Mouse (Mus musculus) embryonic facial prominence, embryonic 15.5 days (tissue): ENCODE data around the gene Pak6. TPM values are rescaled to one million over a fixed set of nuclear protein-coding genes. Genes with fewer than 3 reads are reported as not detected.
A peak's percentile ranks its signal among the peaks of the same experiment; 100 is the strongest.

Experiments used
- ATAC-seq: fragments of 200-750 bp; cut with Nextera tagmentation; 2 replicates; pipeline ENCODE4 v1.8.0; 2017; ENCODE audit warnings: low read depth, moderate TSS enrichment; ENCODE audit not compliant: insufficient number of reproducible peaks, low FRiP score, low TSS enrichment
- H3K27ac ChIP-seq: fragments of 300-500 bp; sonication (generic); replicated peaks from 2 replicates; pipeline ENCODE4 v1.5.1; 2015; ENCODE audit warnings: mild to moderate bottlenecking, inconsistent platforms
- H3K27me3 ChIP-seq: fragments of 300-500 bp; sonication (generic); 2 replicates; pipeline ENCODE4 v1.6.1; 2015; ENCODE audit warnings: inconsistent platforms
- H3K36me3 ChIP-seq: fragments of 300-500 bp; sonication (generic); 2 replicates; pipeline ENCODE4 v1.6.1; 2015; ENCODE audit warnings: mild to moderate bottlenecking, inconsistent platforms
- H3K4me1 ChIP-seq: fragments of 300-500 bp; sonication (generic); 2 replicates; pipeline ENCODE4 v1.6.1; 2015; ENCODE audit warnings: inconsistent platforms
- H3K4me2 ChIP-seq: fragments of 300-500 bp; sonication (generic); replicated peaks from 2 replicates; pipeline ENCODE4 v1.6.1; 2015; ENCODE audit warnings: mild to moderate bottlenecking, inconsistent platforms
- H3K4me3 ChIP-seq: fragments of 300-500 bp; sonication (generic); replicated peaks from 2 replicates; pipeline ENCODE4 v1.5.1; 2015; ENCODE audit warnings: mild to moderate bottlenecking, inconsistent platforms
- H3K9ac ChIP-seq: fragments of 300-500 bp; sonication (generic); 2 replicates; pipeline ENCODE4 v1.6.1; 2015; ENCODE audit warnings: inconsistent platforms
- H3K9me3 ChIP-seq: fragments of 300-500 bp; sonication (generic); replicated peaks from 2 replicates; pipeline ENCODE4 v1.6.1; 2016; ENCODE audit warnings: inconsistent platforms
- WGBS: fragments of 180-500 bp; shearing (Covaris S2); methylation state at CpG from one replicate; pipeline ENCODE4 v1.1.7; 2015; 5-methylcytosine and 5-hydroxymethylcytosine counted together
- polyA plus RNA-seq: library from polyadenylated mRNA; unstranded; fragments of >200 nt; fragmentation: Nextera tagmentation; extraction: Ambion mirVana; gene quantifications from 2 replicates; pipeline ENCODE4 v1.2.1, GENCODE M21; 2015

Pak6 gene
- polyA plus RNA-seq, 1 experiment from 2014 or later = 8.5 TPM

DNA sequence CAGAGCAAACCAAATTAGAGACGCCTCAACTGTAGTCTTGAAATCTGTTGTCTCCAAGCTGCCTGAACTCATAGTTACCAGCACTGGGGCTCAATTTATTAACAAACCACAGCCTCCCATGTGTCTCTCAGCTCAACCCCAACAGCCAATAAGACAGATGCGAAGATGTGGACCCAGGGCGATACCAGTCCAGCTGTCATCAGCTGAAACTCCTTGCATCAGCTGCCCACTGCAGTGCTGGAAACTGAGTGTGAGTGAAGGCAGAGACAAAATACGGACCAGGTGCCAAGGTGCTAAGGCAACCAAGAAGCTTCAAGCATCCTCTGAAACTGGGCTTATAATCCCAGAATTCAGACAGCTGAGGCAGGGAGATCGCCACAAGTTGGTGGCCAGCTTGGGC lies 68.9 kb downstream of the Pak6 start:
- H3K4me2 ChIP-seq = no peak overlapping the region
- H3K27ac ChIP-seq = no peak overlapping the region
- H3K36me3 ChIP-seq = no peaks in the 10 kb centered on the region
- H3K9ac ChIP-seq = no peak overlapping the region
- H3K9me3 ChIP-seq = no peaks in the 10 kb centered on the region
- H3K27me3 ChIP-seq = peaks cover 5% of the 10 kb centered on the region; the same call in 1 of the 2 replicates
- ATAC-seq = no peak
- peaks cover 26% of the 10 kb centered on the region for H3K4me1 ChIP-seq
- H3K4me3 ChIP-seq = no peak overlapping the region
- WGBS = 64% methylated on average over 5 of the region's 5 CpGs

DNA sequence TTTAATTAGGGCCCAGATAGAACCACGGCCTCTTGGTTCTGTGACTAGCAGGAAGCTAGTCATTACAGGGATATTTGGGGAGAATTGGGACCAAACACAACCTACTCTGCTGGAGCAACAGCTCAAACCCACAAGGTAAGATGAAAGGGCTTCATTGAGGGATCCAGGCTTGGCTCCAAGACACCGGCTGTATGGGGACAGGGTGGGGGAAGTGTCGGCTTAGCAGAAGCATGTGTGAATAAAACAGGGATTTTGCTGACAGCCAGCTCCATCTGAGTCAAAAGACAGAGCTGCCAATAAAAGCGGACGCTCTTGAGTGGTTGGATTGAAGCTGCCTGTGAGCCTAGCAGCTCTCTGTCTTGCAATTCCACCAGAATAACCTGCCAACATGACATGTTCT lies 70.2 kb downstream of the Pak6 start:
- no peak overlapping the region for H3K27ac ChIP-seq
- H3K4me2 ChIP-seq = no peak overlapping the region
- ATAC-seq = no peak
- no peak overlapping the region for H3K4me3 ChIP-seq
- peaks cover 21% of the 10 kb centered on the region for H3K4me1 ChIP-seq
- H3K9me3 ChIP-seq = no peaks in the 10 kb centered on the region
- 46% methylated on average over 5 of the region's 5 CpGs for WGBS
- no peak overlapping the region for H3K9ac ChIP-seq
- no peaks in the 10 kb centered on the region for H3K36me3 ChIP-seq
- H3K27me3 ChIP-seq = peaks cover 5% of the 10 kb centered on the region; the same call in 1 of the 2 replicates

DNA sequence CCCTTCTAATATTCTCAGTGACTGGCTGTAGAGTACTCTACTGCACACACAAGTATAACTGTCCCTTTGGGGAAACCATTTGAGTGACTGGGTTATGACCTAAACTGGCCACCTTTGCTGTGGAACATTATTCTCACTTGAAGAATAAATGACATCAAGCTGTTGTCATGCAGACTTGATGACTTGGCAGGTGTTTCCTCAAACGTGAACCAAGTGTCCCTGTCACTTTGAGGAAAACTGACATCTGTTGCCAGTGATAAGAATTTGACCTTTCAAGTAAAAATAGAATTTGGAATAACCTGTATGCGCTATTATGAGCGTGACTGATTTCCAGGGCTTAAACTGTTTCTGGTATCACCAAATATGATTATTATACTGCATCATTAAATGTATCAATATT lies 77.2 kb downstream of the Pak6 start:
- WGBS = 58% methylated on average over 3 of the region's 3 CpGs
- no peaks in the 10 kb centered on the region for H3K9me3 ChIP-seq
- no peak for ATAC-seq
- H3K9ac ChIP-seq = no peak overlapping the region
- peaks cover 7% of the 10 kb centered on the region; the same call in 1 of the 2 replicates for H3K4me1 ChIP-seq
- H3K36me3 ChIP-seq = no peaks in the 10 kb centered on the region
- peaks cover 18% of the 10 kb centered on the region for H3K27me3 ChIP-seq
- no peak overlapping the region for H3K27ac ChIP-seq
- H3K4me3 ChIP-seq = no peak overlapping the region
- no peak overlapping the region for H3K4me2 ChIP-seq

DNA sequence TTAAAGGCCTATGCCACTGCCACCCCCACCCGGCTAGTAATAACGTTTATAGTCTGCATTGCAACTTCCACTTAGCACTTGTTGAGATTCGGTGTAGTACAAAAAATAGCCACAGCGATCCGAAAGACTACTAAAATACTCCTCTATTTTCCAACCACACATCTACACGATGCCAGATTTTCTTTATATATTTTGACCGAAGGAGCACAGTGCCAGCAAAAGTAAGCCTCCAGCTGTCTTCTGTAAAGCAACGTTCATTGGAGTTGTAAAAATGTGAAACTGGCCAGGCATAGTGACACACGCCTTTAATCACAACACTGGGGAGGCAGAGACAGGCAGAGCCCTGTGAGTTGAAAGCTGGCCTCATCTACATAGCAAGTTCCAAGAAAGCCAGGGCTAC lies 78.1 kb downstream of the Pak6 start:
- H3K4me2 ChIP-seq = no peak overlapping the region
- H3K9me3 ChIP-seq = no peaks in the 10 kb centered on the region
- H3K27me3 ChIP-seq = peaks cover 18% of the 10 kb centered on the region
- no peak overlapping the region for H3K9ac ChIP-seq
- no peak for ATAC-seq
- peaks cover 10% of the 10 kb centered on the region; the same call in 1 of the 2 replicates for H3K4me1 ChIP-seq
- WGBS = 59% methylated on average over 9 of the region's 9 CpGs
- H3K4me3 ChIP-seq = no peak overlapping the region
- no peak overlapping the region for H3K27ac ChIP-seq
- H3K36me3 ChIP-seq = no peaks in the 10 kb centered on the region

DNA sequence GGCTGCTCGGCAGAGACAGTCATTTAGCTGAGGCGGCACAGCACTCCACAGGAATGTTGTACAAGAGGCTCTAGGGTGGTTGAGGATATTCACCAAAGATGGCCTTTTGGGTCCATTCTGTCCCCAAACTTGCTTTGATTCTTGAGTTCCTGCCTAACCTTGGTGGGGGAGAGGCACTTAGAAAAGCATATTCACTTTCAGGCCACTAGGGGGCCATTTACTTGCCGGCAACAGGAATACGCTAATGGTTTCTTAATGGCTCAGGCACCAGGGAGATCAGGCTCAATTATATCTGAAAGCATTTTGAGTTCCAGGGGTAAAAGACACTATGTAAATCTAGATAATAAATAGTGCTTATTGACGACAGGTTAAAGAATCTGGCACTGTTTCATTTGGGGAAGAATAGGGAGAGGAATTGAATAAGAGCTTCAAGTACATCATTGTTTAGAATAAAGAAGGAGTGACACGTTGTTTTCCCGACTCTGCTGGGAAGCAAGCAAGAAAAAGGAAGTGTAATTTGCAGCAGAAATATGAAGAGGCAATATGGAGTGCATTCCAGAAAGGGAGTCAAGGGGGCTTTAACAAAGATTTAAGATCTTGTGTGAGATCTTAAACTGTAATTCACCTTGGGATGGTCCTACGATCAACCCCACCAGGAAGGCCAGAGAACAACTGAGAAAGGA lies 80.3 kb downstream of the Pak6 start:
- H3K9ac ChIP-seq = no peak overlapping the region
- no peaks in the 10 kb centered on the region for H3K9me3 ChIP-seq
- H3K4me3 ChIP-seq = no peak overlapping the region
- ATAC-seq = no peak
- no peak overlapping the region for H3K4me2 ChIP-seq
- H3K36me3 ChIP-seq = no peaks in the 10 kb centered on the region
- peaks cover 25% of the 10 kb centered on the region for H3K4me1 ChIP-seq
- no peak overlapping the region for H3K27ac ChIP-seq
- WGBS = 25% methylated on average over 8 of the region's 8 CpGs
- peaks cover 18% of the 10 kb centered on the region for H3K27me3 ChIP-seq

DNA sequence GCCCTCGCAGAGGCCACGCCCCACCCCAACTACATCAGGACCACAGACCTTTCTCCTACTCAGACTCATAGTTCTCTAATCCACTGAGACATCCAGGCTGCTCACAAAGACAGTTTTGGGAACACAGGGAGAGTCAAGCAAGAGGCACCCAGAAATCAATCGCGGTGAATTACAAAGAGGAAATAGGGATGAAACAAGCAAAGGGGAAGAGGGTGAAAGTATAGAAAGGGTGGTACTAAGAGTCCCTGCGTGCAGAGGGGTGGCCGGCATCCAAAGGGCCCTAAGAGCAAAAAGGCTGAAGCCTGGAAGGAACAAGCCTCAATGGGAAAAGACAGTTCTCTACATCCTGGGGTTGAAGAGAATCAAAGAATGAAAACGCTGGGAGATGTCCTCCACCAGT lies 81.5 kb downstream of the Pak6 start:
- Histone ChIP-seq H3K9ac (no peak overlapping the region), H3K9me3 (no peaks in the 10 kb centered on the region), H3K4me3 (peak overlapping the region; percentile 74; the same call in 1 of the 2 replicates), H3K27ac (no peak overlapping the region), H3K36me3 (no peaks in the 10 kb centered on the region), H3K27me3 (peaks cover 18% of the 10 kb centered on the region), H3K4me1 (peaks cover 35% of the 10 kb centered on the region), H3K4me2 (peak overlapping the region; percentile 97)
- 8% methylated on average over 7 of the region's 7 CpGs for WGBS
- no peak for ATAC-seq

DNA sequence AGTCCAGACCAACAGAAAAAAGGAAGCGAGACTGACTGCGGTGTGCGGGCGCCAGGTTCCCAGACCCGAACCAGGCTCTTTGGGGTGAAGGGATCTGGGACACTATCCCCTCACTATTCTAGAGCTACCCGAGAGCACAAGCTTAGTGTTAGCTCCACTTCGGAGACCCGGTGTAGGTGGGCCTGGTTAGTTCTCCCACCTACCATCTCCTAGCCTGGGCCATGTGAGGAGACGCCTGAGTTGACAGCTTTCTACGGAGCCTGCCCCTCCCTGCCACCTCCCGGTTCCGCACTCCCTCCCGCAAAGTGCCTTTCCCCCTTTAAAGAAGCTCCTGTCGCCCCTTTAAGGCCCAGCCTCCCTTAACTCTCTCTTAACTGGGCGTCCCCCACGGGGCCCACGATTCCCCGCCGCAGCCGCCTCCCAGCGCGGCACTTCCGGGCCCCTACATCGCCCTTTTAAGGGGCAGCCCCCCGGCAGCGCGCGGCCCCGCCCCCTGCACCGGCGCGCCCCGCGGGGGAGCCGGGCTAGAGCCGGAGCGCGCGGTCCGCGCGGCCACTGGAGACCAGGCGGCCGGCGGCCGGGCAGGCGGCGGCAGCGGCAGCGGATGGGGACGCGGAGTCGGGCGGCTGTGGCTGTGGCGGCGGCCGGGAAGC lies 82.3 kb downstream of the Pak6 start, which contains the start of gene Inafm2:
Gene Inafm2, plus strand, starts transcription at position 527 of the 653 bp plus-strand sequence.
- H3K4me1 ChIP-seq = peaks cover 41% of the 10 kb centered on the region
- WGBS = under 1% methylated on average over 51 of the region's 57 CpGs
- peaks cover 18% of the 10 kb centered on the region for H3K27me3 ChIP-seq
- H3K9ac ChIP-seq = peak within 1 kb of the TSS; percentile 66
- no peaks in the 10 kb centered on the region for H3K36me3 ChIP-seq
- ATAC-seq = peak; percentile 89
- no peak within 1 kb of the TSS for H3K27ac ChIP-seq
- peak within 1 kb of the TSS; percentile 97 for H3K4me2 ChIP-seq
- no peaks in the 10 kb centered on the region for H3K9me3 ChIP-seq
- H3K4me3 ChIP-seq = peak within 1 kb of the TSS; percentile 74

DNA sequence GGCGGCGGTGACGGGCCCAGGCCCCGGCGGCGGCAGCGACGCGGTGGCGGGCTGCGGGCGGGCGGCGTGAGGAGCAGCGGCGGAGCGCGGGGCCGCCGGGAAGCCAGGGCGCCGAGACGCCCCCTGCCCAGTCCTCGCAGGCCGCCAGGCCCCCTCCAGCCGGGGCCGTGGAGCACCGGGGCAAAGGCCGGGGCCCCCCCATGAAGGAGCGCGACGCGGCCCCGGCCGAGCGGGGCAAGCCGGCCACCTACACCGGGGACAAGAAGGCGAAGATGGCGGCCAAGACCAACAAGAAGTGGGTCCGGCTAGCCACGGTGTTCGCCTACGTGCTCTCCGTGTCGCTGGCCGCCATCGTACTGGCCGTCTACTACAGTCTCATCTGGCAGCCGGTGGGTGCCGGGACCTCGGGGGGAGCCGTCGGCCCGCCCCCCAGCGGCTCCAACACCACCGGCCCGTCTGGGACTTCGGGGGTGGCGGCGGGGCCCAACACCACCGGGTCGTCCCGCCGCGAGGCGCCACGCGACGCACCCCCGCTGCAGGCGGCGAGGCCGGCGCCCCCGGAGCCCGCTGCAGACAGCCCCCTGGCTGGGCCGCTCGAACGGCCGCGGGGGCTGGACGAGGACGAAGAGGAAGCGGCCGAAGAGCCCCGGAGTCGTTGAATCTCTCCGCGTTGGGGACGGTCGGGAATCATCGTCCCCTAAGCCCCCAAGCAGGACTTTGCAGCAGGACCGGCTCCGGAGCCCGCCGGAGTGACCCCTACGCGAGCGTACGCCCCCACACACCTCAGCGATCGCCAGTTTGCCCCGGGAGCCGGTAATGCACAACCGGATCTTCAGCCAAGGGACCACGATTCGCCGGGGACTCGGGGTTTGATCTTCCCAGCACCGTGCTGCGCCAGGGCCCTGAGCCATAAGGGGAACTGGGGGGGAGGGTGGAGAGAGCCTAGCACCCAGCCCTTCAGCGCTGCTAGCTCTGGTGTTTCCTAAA lies 83.1 kb downstream of the Pak6 start:
- Histone ChIP-seq H3K9ac (peak overlapping the region; percentile 66), H3K27me3 (peaks cover 18% of the 10 kb centered on the region), H3K4me1 (peaks cover 47% of the 10 kb centered on the region), H3K27ac (no peak overlapping the region), H3K9me3 (no peaks in the 10 kb centered on the region), H3K4me3 (peak overlapping the region; percentile 74), H3K36me3 (no peaks in the 10 kb centered on the region), H3K4me2 (peak overlapping the region; percentile 97)
- under 1% methylated on average over 113 of the region's 113 CpGs for WGBS
- peak; percentile 16; the same call in 1 of the 2 replicates for ATAC-seq

DNA sequence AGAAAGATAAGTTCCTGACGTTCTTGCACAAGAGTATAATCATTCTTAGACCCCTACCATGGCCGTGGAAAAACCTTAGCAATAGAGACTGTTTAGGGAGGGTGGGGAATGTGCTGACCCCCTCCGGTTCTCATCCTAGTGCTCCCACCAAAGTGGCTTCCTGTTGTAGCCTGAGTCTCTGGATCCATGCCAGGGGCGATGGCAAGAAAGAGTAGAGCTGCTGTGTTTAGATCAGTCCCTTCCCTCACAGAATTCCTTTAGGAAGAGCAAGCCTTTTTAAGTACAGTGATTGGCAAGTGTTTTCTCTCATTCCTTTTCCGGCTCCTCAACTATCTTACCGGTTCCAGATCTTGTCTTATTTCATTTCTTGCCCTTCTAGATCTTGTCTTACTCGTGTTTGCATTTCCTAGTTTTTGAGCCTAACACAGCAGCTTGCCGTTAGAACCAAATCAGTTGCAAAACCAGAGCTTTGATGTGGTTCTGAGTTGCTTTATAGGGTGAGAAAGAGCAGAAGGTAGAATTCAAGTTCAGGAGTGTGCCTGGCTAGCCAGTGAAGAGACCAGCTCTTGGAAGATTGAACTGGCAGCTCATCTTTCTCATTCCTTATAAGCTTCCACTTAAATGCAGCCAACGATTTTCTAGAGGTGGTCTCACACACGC lies 84.3 kb downstream of the Pak6 start:
- Histone ChIP-seq H3K4me3 (peak overlapping the region; percentile 74), H3K4me1 (peaks cover 55% of the 10 kb centered on the region), H3K36me3 (no peaks in the 10 kb centered on the region), H3K27ac (no peak overlapping the region), H3K4me2 (peak overlapping the region; percentile 97), H3K9me3 (no peaks in the 10 kb centered on the region), H3K9ac (no peak overlapping the region), H3K27me3 (peaks cover 12% of the 10 kb centered on the region)
- WGBS = 23% methylated on average over 10 of the region's 10 CpGs
- ATAC-seq = no peak
